Mouse (Mus musculus): ENCODE results near the gene Apex2.

The Apex2 gene

DNA sequence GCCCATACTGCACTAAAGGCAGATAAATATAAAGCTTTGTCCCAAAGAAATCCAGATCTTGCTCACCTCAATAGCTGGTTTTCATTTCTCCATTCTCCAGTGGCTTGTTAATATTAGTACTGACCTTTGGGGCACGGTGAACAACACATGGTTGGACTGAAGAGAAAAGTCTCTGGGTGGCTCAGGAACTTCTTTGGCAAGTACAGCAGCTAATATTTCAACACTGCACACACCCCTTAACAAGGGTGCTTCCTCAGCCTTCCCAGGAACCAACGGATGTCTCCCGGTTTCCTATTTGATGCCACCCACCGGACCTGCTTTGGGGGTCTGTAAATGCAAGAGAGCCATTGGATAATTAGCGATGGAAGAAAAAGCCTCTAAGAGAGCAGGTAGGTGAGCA, at the start of gene Apex2:
Gene Apex2, minus strand, starts transcription at position 173 of the 400 bp plus-strand sequence.
- DNase-seq (ENCODE audit: low read depth) = no peak

DNA sequence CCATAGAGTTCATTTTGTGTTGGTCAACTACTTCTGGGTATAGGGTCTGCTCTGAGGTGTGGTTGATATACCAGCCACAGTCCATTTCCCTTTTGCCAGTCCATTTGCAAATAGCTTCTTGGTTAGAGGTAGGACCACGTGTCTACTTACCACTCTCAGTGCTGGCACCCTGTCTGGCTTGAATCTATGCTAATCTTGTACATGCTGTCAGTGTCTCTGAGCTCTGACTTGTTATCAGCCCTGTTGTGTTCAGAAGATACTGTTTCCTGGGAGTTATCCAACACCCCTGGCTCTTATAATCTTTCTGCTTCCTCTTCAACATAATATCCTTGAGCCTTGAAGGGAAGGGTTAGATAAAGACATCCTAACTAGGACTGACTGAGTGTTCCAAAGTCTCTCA, 46.8 kb upstream of the Apex2 start:
- peak; percentile 14 for DNase-seq (ENCODE audit: low read depth)

DNA sequence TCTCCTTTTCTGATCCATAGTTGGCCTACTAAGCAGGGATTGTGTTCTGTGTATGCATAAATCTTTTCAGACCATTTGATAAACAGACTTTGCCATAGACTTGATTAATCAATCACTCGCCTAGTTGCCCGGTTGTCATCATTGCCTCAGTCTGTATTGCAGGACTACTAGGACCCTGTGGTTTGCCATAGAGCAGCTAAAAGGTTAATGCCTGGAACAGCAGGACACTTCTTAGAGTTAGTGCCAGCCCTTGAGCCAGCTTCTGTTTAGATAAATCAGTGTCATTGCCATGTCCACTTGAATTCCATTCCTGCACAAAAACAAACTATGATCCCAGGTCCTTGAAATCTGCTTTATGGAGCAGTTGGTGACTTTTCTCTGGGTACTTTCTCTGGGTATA, 9.2 kb upstream of the Apex2 start:
- DNase-seq (ENCODE audit: low read depth) = no peak

DNA sequence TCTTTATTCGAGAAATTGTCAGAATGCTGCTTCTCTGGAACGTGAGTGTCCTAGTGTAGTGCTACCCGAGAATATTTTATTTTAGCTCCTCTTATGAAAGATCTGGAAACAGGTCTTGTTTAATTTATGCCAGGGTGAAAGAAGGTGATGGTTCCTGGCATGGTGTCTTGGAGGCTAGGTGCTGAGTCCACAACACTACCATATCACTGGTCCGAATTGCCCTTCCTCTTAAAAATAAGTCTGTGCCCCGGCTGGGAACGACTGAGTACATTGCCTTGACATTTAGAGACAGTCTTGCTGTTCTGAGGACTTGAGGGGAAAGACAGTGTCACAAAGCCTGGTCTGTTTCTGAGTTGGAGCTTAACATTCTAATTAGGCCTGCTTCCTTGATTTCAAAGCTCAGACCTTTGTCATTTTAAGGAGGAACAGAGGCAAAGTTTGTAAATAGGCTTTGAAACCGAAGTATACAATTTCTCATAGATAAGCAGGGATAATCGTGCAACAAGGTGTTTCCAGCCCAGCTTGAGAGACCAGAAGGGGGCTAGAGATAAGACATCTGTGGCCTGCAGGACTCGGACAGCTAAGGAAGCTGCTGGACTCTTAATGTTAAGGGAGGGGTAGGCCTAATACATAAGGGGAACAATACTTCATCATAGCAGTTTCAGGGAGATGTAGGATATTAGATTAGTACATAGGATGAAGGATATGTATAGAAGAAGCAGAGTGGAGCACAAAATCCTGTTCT, 5.5 kb upstream of the Apex2 start:
- no peak for DNase-seq (ENCODE audit: low read depth)

DNA sequence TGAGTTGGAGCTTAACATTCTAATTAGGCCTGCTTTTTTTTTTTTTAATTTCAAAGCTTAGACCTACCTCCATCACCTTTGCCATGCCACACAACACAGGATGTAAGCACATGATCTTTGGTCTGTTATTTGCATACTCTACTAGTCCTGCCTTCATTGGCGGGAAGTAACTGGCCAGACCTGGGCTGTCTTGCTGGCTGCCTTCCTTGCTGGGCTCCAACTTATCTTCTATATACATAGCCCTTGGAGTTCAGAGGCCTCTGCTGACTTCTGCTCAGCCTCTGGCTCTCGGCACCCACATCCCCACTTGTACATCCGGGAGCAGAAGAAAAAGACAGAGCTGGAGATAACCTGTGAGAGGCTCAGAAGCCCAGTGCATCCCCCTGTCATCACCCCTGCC, 4.5 kb upstream of the Apex2 start:
- no peak for DNase-seq (ENCODE audit: low read depth)

DNA sequence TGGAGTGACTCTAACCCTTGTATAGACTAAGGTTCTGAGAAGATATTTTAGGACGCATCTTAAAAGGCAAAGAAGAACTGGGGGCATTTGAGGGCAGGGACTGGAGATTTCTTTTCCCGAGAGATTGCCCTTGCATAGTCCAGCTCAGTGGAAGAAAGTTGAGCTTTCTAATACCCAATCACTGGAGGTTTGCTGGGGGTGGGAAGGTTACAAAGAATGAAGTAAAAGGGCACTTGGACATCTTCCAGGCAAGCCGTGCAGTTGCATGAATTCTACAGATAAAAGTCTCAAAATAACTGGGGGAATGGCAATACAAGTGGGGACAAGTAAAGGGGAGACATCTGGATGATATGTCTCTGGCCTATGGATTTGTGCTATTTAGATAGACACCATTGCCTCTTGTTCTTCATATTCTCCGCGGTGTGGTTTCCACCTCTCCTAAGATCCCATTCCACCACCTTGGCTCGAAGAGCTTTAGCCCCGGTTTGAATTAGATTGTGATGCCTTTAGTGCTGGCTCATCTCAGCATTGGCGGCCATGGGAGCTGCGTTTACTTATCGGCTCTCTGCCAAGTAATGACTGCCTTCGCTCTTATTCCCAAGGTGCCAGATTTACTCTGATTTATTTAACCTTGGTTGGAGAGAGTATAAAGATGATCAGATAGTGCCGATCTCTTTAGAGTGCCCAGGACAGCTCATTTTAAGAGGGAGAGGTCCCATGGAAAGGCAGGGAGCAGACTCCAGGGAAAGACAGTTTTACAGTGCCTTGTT, 3.8 kb upstream of the Apex2 start:
- no peak for DNase-seq (ENCODE audit: low read depth)

DNA sequence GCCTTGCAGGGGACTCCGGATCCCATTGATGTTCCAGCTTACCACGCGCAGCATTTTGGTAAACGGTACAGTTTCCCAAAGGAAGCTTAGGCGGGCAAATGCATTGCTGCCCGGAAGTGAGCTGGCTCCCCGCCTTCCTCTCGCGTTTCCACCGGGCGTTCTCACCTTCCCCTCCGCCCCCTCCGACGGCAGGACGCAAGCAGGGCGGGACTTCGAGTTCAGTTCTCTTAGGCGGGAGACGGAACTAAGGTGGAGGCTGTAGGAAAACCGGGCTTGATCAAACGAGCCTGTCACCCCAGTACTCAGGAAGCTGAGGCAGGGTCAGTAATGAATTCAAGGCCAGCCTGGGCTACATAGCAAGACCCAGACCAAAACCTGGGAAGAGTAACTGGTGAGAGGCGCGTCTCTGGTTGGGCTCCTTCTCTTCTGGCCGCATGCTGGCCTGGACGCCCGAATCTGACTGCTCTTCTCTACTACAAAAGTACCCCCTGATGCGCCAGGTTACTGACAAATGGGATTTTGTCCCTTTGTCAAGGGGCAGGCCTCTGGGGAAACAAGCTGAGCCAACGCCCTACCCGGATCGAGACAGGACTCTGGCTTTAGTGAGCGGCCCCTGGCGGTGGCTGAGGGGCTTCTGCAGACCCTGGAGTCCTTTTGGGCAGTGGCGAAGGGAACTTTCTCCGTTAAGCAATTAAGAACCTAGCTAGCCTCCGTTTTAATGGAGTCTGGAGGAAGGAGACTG, 1.5 kb downstream of the Apex2 start, which contains the start of gene Pfkfb1:
Gene Pfkfb1, plus strand, starts transcription at position 207 of the 742 bp plus-strand sequence.
- DNase-seq (ENCODE audit: low read depth) = peak; percentile 61

DNA sequence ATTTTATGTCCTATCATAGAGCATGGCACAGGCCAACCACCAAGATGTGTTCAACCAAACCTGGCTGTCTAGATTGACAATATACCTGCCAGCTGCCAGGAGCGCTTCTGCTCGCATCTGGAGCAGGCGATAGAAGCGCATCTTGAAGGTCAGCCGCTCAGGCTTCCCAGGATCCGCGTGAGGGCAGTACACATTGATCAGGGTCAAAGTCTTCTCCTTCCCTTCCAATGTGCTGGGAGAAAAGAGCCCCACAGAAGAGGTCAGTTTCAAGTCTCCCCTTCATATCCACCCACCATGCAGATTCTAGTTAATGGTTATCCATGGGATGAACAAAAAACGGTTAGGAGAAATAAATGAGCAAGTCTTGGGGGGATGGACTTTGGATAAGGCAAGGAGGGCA, 4.6 kb downstream of the Apex2 start:
- no peak for DNase-seq (ENCODE audit: low read depth)

DNA sequence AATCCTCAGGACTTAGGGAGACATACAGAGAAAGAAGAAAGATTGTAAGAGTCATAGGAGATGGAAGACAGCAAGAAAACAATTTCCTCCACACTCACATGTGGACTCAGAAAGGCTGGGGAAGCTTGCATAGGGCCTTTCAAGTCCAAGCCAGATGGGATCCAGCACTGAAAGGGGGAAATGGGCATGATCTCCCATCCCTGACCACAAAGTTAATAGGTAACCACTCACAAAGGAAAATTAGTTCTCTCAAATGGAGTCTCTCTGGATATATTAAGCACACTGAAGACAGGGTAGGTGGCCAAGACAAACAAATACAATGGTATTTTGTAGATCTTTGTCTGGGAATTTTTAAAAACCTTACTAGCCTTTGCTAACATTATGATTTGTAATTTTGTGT, 7.7 kb downstream of the Apex2 start:
- DNase-seq (ENCODE audit: low read depth) = no peak

DNA sequence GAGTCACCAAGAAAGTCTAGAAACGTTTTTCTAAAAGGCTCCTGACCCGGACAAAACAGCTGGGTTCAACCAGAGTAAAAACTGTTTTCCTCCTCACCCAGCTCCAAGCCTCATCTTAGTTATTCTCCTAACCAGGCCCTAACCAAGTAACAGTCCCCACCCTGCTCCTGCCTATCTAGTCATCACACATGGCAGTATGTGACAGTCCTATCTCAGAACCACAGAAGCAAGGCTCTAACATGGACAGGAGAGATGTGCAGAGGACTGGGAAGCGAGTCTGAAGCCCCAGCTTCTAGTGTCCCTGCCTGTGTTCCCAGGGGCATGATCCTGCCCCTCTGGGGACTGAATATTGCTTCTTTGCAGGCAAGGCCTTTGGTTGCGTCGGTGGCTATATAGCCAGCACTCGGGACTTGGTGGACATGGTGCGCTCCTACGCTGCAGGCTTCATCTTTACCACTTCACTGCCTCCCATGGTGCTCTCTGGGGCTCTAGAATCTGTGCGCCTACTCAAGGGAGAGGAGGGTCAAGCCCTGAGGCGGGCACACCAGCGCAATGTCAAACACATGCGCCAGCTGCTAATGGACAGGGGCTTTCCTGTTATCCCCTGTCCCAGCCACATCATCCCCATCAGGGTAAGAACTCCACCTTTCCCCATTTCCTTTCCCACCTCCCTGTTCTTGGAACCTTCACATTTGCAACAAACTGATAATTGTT, 24.9 kb downstream of the Apex2 start:
- peak; percentile 64 for DNase-seq (ENCODE audit: low read depth)

DNA sequence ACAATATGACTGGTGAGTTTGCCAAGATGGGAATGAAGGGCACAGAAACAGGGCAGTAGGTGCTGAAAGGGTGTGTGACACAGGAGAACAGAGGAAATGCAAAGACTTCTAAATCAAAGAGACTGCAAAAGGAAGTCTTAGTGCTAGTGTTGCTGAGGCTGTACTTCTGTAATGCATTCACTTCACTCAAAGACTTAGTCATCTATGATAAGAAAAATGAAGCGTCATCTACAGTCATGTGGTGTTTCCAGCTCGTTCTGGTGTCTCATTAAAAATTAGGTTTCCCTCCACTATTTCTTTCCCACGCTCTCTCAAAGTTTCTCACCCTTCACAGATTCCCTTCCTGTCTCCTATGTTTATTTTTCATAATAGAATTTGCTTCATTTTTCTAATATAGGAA, 35.6 kb downstream of the Apex2 start:
- DNase-seq (ENCODE audit: low read depth) = no peak

DNA sequence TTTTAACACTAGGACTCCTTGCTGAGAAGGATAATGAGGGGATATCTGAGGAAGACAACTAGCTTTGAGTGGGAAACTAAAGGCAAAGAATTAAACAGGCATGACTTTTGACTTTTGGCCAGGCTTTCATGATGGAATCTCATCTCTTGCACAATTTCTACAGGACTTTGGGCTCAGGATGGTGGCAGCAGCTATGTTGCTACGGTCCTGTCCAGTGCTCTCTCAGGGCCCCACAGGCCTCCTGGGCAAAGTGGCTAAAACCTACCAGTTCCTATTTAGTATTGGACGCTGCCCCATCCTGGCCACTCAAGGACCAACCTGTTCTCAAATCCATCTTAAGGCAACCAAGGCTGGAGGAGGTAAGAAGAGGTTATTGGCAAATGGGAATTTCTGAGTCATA, 37.7 kb downstream of the Apex2 start:
- no peak for DNase-seq (ENCODE audit: low read depth)

DNA sequence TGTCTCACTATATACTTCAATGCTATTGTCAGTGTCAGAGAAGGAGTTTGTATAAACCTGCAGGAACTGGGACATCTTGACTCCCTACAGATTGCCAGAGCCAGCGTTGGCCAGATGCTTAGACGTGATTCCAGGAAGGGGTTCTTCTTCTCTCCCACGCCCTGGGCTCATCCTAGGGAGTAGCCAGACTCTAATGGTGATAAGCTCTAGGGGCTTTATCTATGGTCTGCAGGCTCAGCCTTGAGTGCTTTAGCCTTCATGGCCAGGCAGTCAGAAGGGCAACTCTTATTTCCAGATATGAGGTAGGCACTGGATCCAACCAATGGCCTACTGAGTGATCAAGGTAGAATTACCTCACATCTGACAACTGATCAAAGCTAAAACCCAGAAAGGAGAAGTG, 40.0 kb downstream of the Apex2 start:
- peak; percentile 79 for DNase-seq (ENCODE audit: low read depth)

DNA sequence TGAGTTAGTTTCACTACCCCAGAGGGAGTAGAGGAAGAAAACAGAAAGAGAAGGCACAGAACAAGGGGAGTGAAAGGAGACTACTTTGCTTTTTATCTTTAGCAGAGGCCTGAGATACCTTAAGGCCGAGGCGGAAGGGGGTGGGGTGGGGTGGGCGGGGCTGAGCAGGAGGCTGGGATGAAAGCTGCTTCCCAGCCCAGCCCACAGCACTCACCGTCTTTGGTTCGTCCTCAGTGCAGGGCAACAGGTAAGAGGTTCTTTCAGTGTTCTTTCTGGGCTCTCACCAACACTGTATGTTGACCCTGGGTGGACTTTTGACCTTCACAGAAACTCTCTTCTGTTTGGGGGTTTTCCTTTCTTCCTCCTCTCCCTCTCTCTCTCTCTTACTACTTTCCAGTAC, 42.4 kb downstream of the Apex2 start, which contains the start of gene Alas2:
Gene Alas2, plus strand, starts transcription at position 137 of the 400 bp plus-strand sequence.
- DNase-seq (ENCODE audit: low read depth) = no peak

DNA sequence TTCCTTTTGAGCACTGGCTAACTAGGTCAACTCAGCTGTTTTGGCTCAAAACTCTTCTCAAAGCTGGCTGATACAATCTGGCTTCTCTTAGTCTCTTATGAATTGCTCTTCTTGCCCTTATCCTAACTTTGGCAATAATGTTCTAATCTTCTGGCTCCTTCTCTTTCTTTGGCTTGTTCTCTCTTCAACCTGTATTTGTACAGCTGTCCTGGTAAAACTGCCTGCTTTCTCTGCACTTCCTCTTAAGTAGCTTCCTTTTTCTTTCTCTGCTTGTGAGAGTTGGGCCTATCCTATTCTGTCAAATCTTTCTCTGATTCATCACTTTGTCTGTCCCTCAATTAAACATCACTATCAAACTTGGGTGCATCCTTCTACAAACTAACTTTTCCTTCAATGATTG, 48.0 kb downstream of the Apex2 start:
- DNase-seq (ENCODE audit: low read depth) = no peak

DNA sequence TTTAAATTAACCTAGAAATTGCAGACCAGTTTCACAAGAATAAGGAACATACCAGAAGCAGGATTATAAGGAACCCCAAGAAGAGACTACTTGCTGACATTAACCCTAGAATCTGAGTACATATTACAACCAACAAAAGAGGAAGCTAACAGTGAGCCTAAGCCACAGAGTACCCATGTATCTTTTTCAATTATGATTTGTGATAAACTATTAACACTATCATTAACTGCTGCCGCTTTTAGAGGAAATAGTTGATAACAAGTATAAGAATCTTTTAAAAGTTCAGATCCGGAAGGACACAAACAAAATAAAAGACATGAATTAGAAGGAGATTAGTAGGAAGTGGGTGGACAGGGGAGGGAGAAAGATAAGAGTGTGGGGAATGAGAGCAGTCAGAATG, 49.6 kb downstream of the Apex2 start:
- DNase-seq (ENCODE audit: low read depth) = no peak

DNA sequence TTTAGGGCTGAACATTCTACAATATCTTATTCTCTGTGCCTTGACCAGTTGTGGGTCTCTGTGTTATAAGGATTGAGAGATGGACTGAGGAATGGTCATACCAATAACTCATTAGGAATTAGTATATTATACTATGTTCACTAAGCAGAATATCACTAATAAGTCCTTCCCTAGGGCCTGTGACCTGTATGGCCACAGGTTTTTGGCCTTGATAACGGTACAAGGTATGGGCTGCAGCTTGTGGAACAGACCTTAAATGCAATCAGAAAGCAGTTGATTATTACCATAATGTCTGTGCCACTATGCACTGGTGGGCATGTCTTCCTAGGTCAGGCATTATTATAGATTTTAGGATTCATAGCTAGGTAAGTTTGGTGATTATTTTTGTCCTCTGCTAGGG, 73.2 kb downstream of the Apex2 start:
- DNase-seq (ENCODE audit: low read depth) = no peak

DNA sequence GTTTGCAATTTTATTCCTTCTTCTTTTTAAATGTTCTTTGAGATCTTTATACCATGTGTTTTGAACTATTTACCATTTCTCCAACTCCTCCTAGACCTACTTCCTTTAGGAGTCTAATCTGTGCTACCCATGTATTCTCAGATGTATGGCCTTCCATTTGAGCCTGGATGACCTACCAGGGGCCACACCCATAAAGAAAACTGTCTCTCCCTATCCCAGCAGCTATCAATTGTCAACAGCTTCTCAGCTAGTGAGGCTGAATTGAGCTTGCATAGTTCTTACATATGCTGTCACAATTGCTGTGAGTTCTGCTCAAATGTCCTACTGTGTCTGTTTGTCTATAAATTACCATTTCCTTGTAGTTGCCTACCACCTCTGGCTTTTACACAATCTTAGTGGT, 73.7 kb downstream of the Apex2 start:
- DNase-seq (ENCODE audit: low read depth) = no peak

DNA sequence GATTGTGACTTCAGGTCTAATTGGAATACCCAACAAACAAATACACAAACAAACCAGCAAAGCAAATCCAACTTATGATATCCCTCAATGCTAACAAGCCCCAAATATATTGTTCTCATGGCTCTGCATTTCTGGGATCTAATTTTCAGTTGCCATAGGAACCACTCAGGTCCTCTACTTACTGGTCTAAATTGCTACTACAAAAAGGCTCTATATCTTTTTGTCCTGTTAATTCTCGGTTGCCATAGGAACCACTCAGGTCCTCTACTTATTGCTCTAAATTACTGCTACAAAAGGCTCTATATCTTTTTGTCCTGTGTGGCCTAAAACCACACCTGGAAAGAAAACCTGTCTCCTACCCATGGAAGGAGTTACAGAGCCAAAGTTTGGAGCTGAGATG, 75.5 kb downstream of the Apex2 start:
- DNase-seq (ENCODE audit: low read depth) = no peak

DNA sequence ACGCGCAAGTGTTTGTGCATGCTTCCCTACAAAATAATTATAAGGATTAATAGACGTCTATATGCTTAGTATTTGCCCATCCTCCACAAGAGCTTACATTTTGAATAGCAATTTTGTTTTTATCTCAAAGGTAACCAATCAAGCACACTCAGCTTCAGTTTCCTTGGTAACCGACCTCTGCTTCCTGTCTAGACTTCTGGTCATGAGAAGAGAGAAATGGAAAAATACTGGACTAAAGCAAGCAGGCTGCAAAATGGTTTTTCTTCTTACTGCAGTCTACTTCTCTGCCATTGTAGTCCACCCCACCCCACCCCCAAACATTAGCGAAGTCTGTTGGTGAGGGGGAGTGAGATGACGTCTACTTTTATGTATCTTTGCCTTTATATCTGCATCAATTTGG, 78.4 kb downstream of the Apex2 start:
- no peak for DNase-seq (ENCODE audit: low read depth)

DNA sequence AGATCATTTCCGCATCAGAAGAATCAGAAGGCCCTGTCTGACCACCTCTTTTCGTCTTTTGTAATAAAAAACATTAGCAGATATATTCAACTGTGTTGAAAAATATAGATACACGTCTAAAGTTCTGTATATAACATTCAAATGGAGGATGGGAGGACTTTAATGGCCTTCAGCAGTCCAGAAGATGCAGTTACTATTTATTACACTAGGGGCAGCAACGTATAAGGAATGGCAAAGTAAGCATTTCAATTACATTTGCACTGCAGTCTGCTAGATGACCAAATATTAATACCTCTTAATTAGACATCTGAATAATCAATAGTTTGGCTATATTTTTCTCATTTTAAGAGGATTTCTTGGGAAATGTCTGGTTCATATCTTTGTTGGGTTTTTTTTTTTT, 79.0 kb downstream of the Apex2 start:
- peak; percentile 68 for DNase-seq (ENCODE audit: low read depth)

DNA sequence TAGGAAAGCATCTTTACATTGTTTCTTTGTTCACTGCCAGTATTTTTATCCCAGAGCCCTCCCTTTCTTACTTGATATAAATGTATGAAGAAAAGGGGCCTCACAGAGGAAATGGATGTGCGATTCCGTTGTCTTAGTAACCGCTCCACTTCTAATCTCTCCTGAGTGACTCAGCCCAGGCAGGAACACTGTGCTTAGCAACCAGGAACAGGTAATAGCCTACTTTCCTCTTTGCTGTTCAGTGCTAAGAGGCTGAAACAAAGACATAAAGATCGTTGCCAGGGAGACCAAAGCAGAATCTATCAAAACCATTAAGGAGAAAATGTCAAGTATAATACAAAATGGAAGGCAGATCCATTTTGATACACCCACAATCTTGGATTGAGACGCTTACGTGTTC, 81.0 kb downstream of the Apex2 start:
- DNase-seq (ENCODE audit: low read depth) = no peak

All from c-Kit-positive CD71-positive TER-119-negative erythroid progenitor cells, embryonic 14.5 days (primary cell).